Mouse (Mus musculus): Measurements from ENCODE around the gene Rap1gap2.

The Rap1gap2 gene

GRCm38 (mm10) chr11:74404216-74404615 is 206.5 kb downstream of the Rap1gap2 start:
- no peak for DNase-seq

GRCm38 (mm10) chr11:74402126-74402525 is 208.6 kb downstream of the Rap1gap2 start:
- no peak for DNase-seq

- no peak for DNase-seq
Measured at GRCm38 (mm10) chr11:74395583-74395982, 215.1 kb downstream of the Rap1gap2 start.

GRCm38 (mm10) chr11:74393489-74393888 is 217.2 kb downstream of the Rap1gap2 start:
- peak; percentile 56 for DNase-seq

- DNase-seq = no peak
Measured at GRCm38 (mm10) chr11:74392903-74393302, 217.8 kb downstream of the Rap1gap2 start.

- DNase-seq = no peak
Measured at GRCm38 (mm10) chr11:74391899-74392298, 218.8 kb downstream of the Rap1gap2 start.

GRCm38 (mm10) chr11:74387203-74387602 is 223.5 kb downstream of the Rap1gap2 start:
- DNase-seq = no peak

GRCm38 (mm10) chr11:74385674-74386073 is 225.0 kb downstream of the Rap1gap2 start:
- DNase-seq = no peak

- DNase-seq = no peak
Measured at GRCm38 (mm10) chr11:74379166-74379873, 231.4 kb downstream of the Rap1gap2 start.

- DNase-seq = peak; percentile 33
Measured at GRCm38 (mm10) chr11:74376847-74377246, 233.9 kb downstream of the Rap1gap2 start.

- DNase-seq = peak; percentile 64
Measured at GRCm38 (mm10) chr11:74371393-74372100, 239.2 kb downstream of the Rap1gap2 start.

GRCm38 (mm10) chr11:74361769-74362168 is 248.9 kb downstream of the Rap1gap2 start, which contains the start of gene Olfr412:
Gene Olfr412 (plus strand): TSS chr11:74362069.
- no peak for DNase-seq

GRCm38 (mm10) chr11:74352550-74352949 is 258.2 kb downstream of the Rap1gap2 start, which contains the start of gene Olfr411:
Gene Olfr411 (minus strand): TSS chr11:74352650.
- no peak for DNase-seq

- no peak for DNase-seq
Measured at GRCm38 (mm10) chr11:74337931-74338330, 272.8 kb downstream of the Rap1gap2 start, which contains the start of gene Olfr410. Gene Olfr410 (minus strand): TSS chr11:74338031.
